Mouse (Mus musculus) heart, embryonic 12.5 days (tissue): ENCODE results near the gene Gm28635. TPM values are rescaled to one million over a fixed set of nuclear protein-coding genes. Genes with fewer than 3 reads are reported as not detected.

Experiments used
- ATAC-seq: fragments of 200-750 bp; cut with Nextera tagmentation; 2 replicates; pipeline ENCODE4 v1.8.0; 2017; ENCODE audit warnings: moderate TSS enrichment, moderate library complexity; ENCODE audit not compliant: insufficient number of reproducible peaks, low FRiP score
- H3K27ac ChIP-seq: fragments of 300-500 bp; sonication (generic); 2 replicates; pipeline ENCODE4 v1.5.1; 2016; ENCODE audit warnings: mild to moderate bottlenecking, moderate library complexity; ENCODE audit not compliant: poor library complexity, severe bottlenecking
- H3K27me3 ChIP-seq: fragments of 300-500 bp; sonication (generic); replicated peaks from 2 replicates; pipeline ENCODE4 v1.6.1; 2016; ENCODE audit warnings: mild to moderate bottlenecking, moderate library complexity
- H3K36me3 ChIP-seq: fragments of 300-500 bp; sonication (generic); 2 replicates; pipeline ENCODE4 v1.6.1; 2016; ENCODE audit warnings: mild to moderate bottlenecking, moderate library complexity
- H3K4me1 ChIP-seq: fragments of 300-500 bp; sonication (generic); replicated peaks from 2 replicates; pipeline ENCODE4 v1.6.1; 2016; ENCODE audit warnings: mild to moderate bottlenecking
- H3K4me2 ChIP-seq: fragments of 300-500 bp; sonication (generic); 2 replicates; pipeline ENCODE4 v1.6.1; 2016; ENCODE audit warnings: mild to moderate bottlenecking, moderate library complexity
- H3K4me3 ChIP-seq: fragments of 300-500 bp; sonication (generic); 2 replicates; pipeline ENCODE4 v1.5.1; 2016; ENCODE audit warnings: mild to moderate bottlenecking
- H3K9ac ChIP-seq: fragments of 300-500 bp; sonication (generic); 2 replicates; pipeline ENCODE4 v1.6.1; 2016; ENCODE audit warnings: mild to moderate bottlenecking, moderate library complexity
- H3K9me3 ChIP-seq: fragments of 300-500 bp; sonication (generic); replicated peaks from 2 replicates; pipeline ENCODE4 v1.6.1; 2016; ENCODE audit warnings: mild to moderate bottlenecking, moderate library complexity
- WGBS: fragments of 180-500 bp; shearing (Covaris S2); methylation state at CpG from one replicate; pipeline ENCODE4 v1.1.7; 2016; 5-methylcytosine and 5-hydroxymethylcytosine counted together
- polyA plus RNA-seq: library from polyadenylated mRNA; unstranded; fragments of >200 nt; fragmentation: Nextera tagmentation; extraction: Ambion mirVana; gene quantifications from 2 replicates; pipeline ENCODE4 v1.2.1, GENCODE M21; 2016

Gm28635 gene
- polyA plus RNA-seq, 1 experiment from 2014 or later = not detected

GRCm38 (mm10) chr2:84635611-84636010, 42.2 kb downstream of the Gm28635 start:
- H3K27me3 ChIP-seq = no peaks in the 10 kb centered on the region
- WGBS = 2% methylated on average over 2 of the region's 2 CpGs
- peak overlapping the region; percentile 34; the same call in 1 of the 2 replicates for H3K4me3 ChIP-seq
- H3K9ac ChIP-seq = peak overlapping the region; percentile 78; the same call in 1 of the 2 replicates
- 0 out of 2 replicates have a peak, but pooled peaks cover 3% of the 10 kb centered on the region for H3K36me3 ChIP-seq
- H3K27ac ChIP-seq = peak overlapping the region; percentile 100
- H3K9me3 ChIP-seq = no peaks in the 10 kb centered on the region
- peaks cover 81% of the 10 kb centered on the region for H3K4me1 ChIP-seq
- H3K4me2 ChIP-seq = peak overlapping the region; percentile 72
- peak; percentile 90 for ATAC-seq

GRCm38 (mm10) chr2:84634934-84635482, 42.8 kb downstream of the Gm28635 start:
- H3K4me1 ChIP-seq = peaks cover 76% of the 10 kb centered on the region
- H3K27me3 ChIP-seq = no peaks in the 10 kb centered on the region
- peak overlapping the region; percentile 72 for H3K4me2 ChIP-seq
- peak overlapping the region; percentile 100 for H3K27ac ChIP-seq
- peaks cover 2% of the 10 kb centered on the region; the same call in 1 of the 2 replicates for H3K36me3 ChIP-seq
- H3K9me3 ChIP-seq = no peaks in the 10 kb centered on the region
- WGBS = 10% methylated on average over 4 of the region's 4 CpGs
- peak overlapping the region; percentile 34 for H3K4me3 ChIP-seq
- peak overlapping the region; percentile 78 for H3K9ac ChIP-seq
- ATAC-seq = no peak

- H3K4me3 ChIP-seq = peak overlapping the region; percentile 19
- H3K27ac ChIP-seq = peak overlapping the region; percentile 100
- no peaks in the 10 kb centered on the region for H3K27me3 ChIP-seq
- H3K9ac ChIP-seq = peak overlapping the region; percentile 78
- whole genome bisulfite sequencing = 34% methylated on average over 4 of the region's 4 CpGs
- H3K36me3 ChIP-seq = peaks cover 6% of the 10 kb centered on the region
- H3K4me1 ChIP-seq = peaks cover 71% of the 10 kb centered on the region
- H3K9me3 ChIP-seq = no peaks in the 10 kb centered on the region
- H3K4me2 ChIP-seq = peak overlapping the region; percentile 72
- 0 out of 2 replicates have a peak, but pooled peaks have one; percentile 16 for ATAC-seq
These were observed 43.8 kb downstream of the Gm28635 start for GRCm38 (mm10) chr2:84634006-84634405.

GRCm38 (mm10) chr2:84632999-84633398, 44.8 kb downstream of the Gm28635 start:
- H3K4me1 ChIP-seq = peaks cover 66% of the 10 kb centered on the region
- H3K27ac ChIP-seq = peak overlapping the region; percentile 100
- peak overlapping the region; percentile 55 for H3K9ac ChIP-seq
- H3K4me2 ChIP-seq = peak overlapping the region; percentile 68
- peak; percentile 29; the same call in 1 of the 2 replicates for ATAC-seq
- peak overlapping the region; percentile 20; the same call in 1 of the 2 replicates for H3K4me3 ChIP-seq
- no peaks in the 10 kb centered on the region for H3K9me3 ChIP-seq
- WGBS = 0% methylated on average over 3 of the region's 3 CpGs
- H3K27me3 ChIP-seq = no peaks in the 10 kb centered on the region
- peaks cover 7% of the 10 kb centered on the region for H3K36me3 ChIP-seq

GRCm38 (mm10) chr2:84632001-84632400, 45.8 kb downstream of the Gm28635 start:
- WGBS = 88% methylated on average over 1 of the region's 1 CpGs
- Histone ChIP-seq H3K9ac (no peak overlapping the region; the same call in 1 of the 2 replicates), H3K4me2 (peak overlapping the region; percentile 68; the same call in 1 of the 2 replicates), H3K27ac (peak overlapping the region; percentile 100), H3K9me3 (no peaks in the 10 kb centered on the region), H3K4me3 (no peak overlapping the region), H3K36me3 (peaks cover 7% of the 10 kb centered on the region), H3K27me3 (no peaks in the 10 kb centered on the region), H3K4me1 (peaks cover 62% of the 10 kb centered on the region)
- no peak for ATAC-seq

GRCm38 (mm10) chr2:84627036-84627435, 50.8 kb downstream of the Gm28635 start:
- 24% methylated on average over 3 of the region's 3 CpGs for WGBS
- Histone ChIP-seq H3K27me3 (no peaks in the 10 kb centered on the region), H3K9ac (peak overlapping the region; percentile 31; the same call in 1 of the 2 replicates), H3K36me3 (peaks cover 34% of the 10 kb centered on the region), H3K4me1 (peaks cover 50% of the 10 kb centered on the region), H3K9me3 (no peaks in the 10 kb centered on the region), H3K4me3 (no peak overlapping the region), H3K4me2 (peak overlapping the region; percentile 19; the same call in 1 of the 2 replicates), H3K27ac (peak overlapping the region; percentile 79)
- 0 out of 2 replicates have a peak, but pooled peaks have one; percentile 39 for ATAC-seq

GRCm38 (mm10) chr2:84626366-84626975, 51.4 kb downstream of the Gm28635 start:
- Histone ChIP-seq H3K9me3 (no peaks in the 10 kb centered on the region), H3K4me1 (peaks cover 45% of the 10 kb centered on the region), H3K4me2 (peak overlapping the region; percentile 29), H3K36me3 (peaks cover 36% of the 10 kb centered on the region), H3K9ac (0 out of 2 replicates have a peak overlapping the region, but pooled peaks have one; percentile 31), H3K27me3 (no peaks in the 10 kb centered on the region), H3K4me3 (no peak overlapping the region), H3K27ac (peak overlapping the region; percentile 79)
- WGBS = 61% methylated on average over 7 of the region's 7 CpGs
- ATAC-seq = no peak

- Histone ChIP-seq H3K4me3 (no peak overlapping the region), H3K4me2 (no peak overlapping the region), H3K36me3 (peaks cover 53% of the 10 kb centered on the region), H3K9ac (no peak overlapping the region), H3K4me1 (peaks cover 51% of the 10 kb centered on the region), H3K27me3 (no peaks in the 10 kb centered on the region), H3K9me3 (no peaks in the 10 kb centered on the region), H3K27ac (peak overlapping the region; percentile 35; the same call in 1 of the 2 replicates)
- ATAC-seq = no peak
- WGBS = 90% methylated on average over 17 of the region's 17 CpGs
These were observed 53.6 kb downstream of the Gm28635 start for GRCm38 (mm10) chr2:84624201-84624600.

GRCm38 (mm10) chr2:84623428-84624119, 54.3 kb downstream of the Gm28635 start:
- peaks cover 54% of the 10 kb centered on the region for H3K36me3 ChIP-seq
- H3K27ac ChIP-seq = 0 out of 2 replicates have a peak overlapping the region, but pooled peaks have one; percentile 35
- no peaks in the 10 kb centered on the region for H3K27me3 ChIP-seq
- H3K4me2 ChIP-seq = no peak overlapping the region
- H3K9me3 ChIP-seq = no peaks in the 10 kb centered on the region
- H3K4me3 ChIP-seq = no peak overlapping the region
- no peak overlapping the region for H3K9ac ChIP-seq
- WGBS = 79% methylated on average over 3 of the region's 3 CpGs
- no peak for ATAC-seq
- peaks cover 57% of the 10 kb centered on the region for H3K4me1 ChIP-seq

- H3K27me3 ChIP-seq = no peaks in the 10 kb centered on the region
- no peak overlapping the region for H3K4me2 ChIP-seq
- peak overlapping the region; percentile 12; the same call in 1 of the 2 replicates for H3K27ac ChIP-seq
- peaks cover 55% of the 10 kb centered on the region for H3K36me3 ChIP-seq
- 75% methylated on average over 2 of the region's 2 CpGs for WGBS
- H3K4me1 ChIP-seq = peaks cover 52% of the 10 kb centered on the region
- H3K4me3 ChIP-seq = no peak overlapping the region
- no peak for ATAC-seq
- H3K9me3 ChIP-seq = no peaks in the 10 kb centered on the region
- no peak overlapping the region for H3K9ac ChIP-seq
These were observed 55.2 kb downstream of the Gm28635 start for GRCm38 (mm10) chr2:84622668-84623067.
